Mouse (Mus musculus) embryonic facial prominence, embryonic 11.5 days (tissue): ENCODE results near the gene Sarm1. TPM values are rescaled to one million over a fixed set of nuclear protein-coding genes. Genes with fewer than 3 reads are reported as not detected.

Experiments used
- ATAC-seq: fragments of 200-750 bp; cut with Nextera tagmentation; replicated peaks from 2 replicates; pipeline ENCODE4 v1.8.0; 2017; ENCODE audit warnings: low read depth; ENCODE audit not compliant: insufficient number of reproducible peaks, low FRiP score, low TSS enrichment
- DNase-seq: peaks from one replicate; pipeline ENCODE4 v3.0.0-alpha.2; 2015; ENCODE audit warnings: low spot score
- H3K27ac ChIP-seq: fragments of 300-500 bp; sonication (generic); replicated peaks from 2 replicates; pipeline ENCODE4 v1.5.1; 2014; ENCODE audit warnings: mild to moderate bottlenecking, low read depth, low read length, control low read depth
- H3K27me3 ChIP-seq: fragments of 300-500 bp; sonication (generic); 2 replicates; pipeline ENCODE4 v1.6.1; 2014; ENCODE audit warnings: mild to moderate bottlenecking, low read length, moderate library complexity, mixed read lengths; ENCODE audit not compliant: control insufficient read depth, insufficient read depth
- H3K36me3 ChIP-seq: fragments of 300-500 bp; sonication (generic); replicated peaks from 2 replicates; pipeline ENCODE4 v1.6.1; 2014; ENCODE audit warnings: low read depth, mild to moderate bottlenecking, low read length, moderate library complexity, mixed read lengths; ENCODE audit not compliant: control insufficient read depth, insufficient read depth
- H3K4me1 ChIP-seq: fragments of 300-500 bp; sonication (generic); 2 replicates; pipeline ENCODE4 v1.6.1; 2014; ENCODE audit warnings: low read length, mixed read lengths; ENCODE audit not compliant: control insufficient read depth, insufficient read depth
- H3K4me2 ChIP-seq: fragments of 300-500 bp; sonication (generic); 2 replicates; pipeline ENCODE4 v1.6.1; 2014; ENCODE audit warnings: low read depth, mild to moderate bottlenecking, control low read depth, low read length, moderate library complexity
- H3K4me3 ChIP-seq: fragments of 300-500 bp; sonication (generic); 2 replicates; pipeline ENCODE4 v1.5.1; 2014; ENCODE audit warnings: low read depth, low read length, control low read depth
- H3K9ac ChIP-seq: fragments of 300-500 bp; sonication (generic); replicated peaks from 2 replicates; pipeline ENCODE4 v1.6.1; 2014; ENCODE audit warnings: mild to moderate bottlenecking, control low read depth, low read length
- H3K9me3 ChIP-seq: fragments of 300-500 bp; sonication (generic); replicated peaks from 2 replicates; pipeline ENCODE4 v1.6.1; 2016; ENCODE audit warnings: mild to moderate bottlenecking, low read length, inconsistent platforms, mixed read lengths; ENCODE audit not compliant: control insufficient read depth
- WGBS: fragments of 180-500 bp; shearing (Covaris S2); extraction: QIAGEN DNeasy Blood & Tissue Kit; methylation state at CpG from one replicate; pipeline ENCODE4 v1.1.7; 2014; 5-methylcytosine and 5-hydroxymethylcytosine counted together
- polyA plus RNA-seq: library from polyadenylated mRNA; unstranded; fragments of >200 nt; fragmentation: Nextera tagmentation; extraction: Ambion mirVana; gene quantifications from 2 replicates; pipeline ENCODE4 v1.2.1, GENCODE M21; 2014

Gene Sarm1
- polyA plus RNA-seq, 1 experiment from 2014 or later = 4.1 TPM

DNA sequence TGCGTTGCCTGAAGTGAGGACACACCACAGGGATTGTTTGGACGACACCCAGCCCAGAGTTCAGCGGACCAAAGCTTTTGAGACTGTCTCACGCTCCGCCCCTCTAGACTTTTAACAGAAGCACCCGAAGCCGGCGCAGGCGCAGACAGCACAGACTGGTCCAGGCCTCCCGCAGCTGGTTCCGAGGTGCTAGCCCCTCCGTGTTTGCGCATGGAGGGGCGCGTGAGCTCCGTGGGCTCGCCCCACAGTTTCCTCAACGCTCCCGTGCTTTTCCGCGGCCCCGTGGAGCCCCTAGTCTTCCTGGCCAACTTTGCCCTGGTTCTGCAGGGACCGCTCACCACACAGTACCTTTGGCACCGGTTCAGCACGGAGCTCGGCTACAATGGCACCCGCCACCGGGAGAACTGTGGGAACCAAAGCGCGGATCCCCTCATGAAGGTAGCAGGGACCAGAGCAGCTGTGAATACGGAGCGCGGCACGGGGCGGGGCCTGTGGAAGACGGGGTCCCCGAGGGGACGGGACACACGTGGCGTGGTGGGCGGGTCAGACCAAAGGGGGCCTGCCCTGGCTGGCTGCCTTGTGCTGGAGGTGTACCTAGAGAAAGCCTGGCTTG is 31.9 kb downstream of the Sarm1 start, which contains the start of gene Slc46a1:
TSS of gene Slc46a1 (plus strand) at position 130 of the 613 bp plus-strand sequence.
- WGBS = 0% methylated on average over 41 of the region's 41 CpGs

DNA sequence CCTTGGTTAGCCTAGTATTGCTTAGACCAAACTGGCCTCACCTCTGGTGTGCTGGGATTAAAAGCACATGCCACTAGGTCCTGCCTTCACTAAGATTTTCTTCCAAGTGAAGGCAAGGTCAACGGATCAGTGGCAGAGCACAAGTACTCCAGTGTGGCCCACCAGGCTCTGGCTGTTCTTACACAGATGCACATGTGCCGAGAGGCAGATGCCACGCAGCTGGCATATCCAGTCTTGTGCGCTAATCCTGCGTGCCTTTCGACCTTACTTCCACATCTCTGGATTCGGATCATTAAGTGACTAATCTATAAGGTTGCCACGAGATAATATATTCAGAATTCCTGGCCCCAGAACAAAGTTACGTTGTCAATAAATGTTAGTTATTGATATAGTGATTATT is 32.4 kb downstream of the Sarm1 start:
- ATAC-seq (no peak), DNase-seq (no peak)
- Histone ChIP-seq H3K27ac (no peak overlapping the region), H3K9ac (peak overlapping the region; percentile 93), H3K9me3 (no peaks in the 10 kb centered on the region), H3K4me1 (no peaks in the 10 kb centered on the region), H3K4me3 (peak overlapping the region; percentile 81), H3K27me3 (no peaks in the 10 kb centered on the region), H3K4me2 (peak overlapping the region; percentile 93), H3K36me3 (no peaks in the 10 kb centered on the region)
- WGBS = 42% methylated on average over 9 of the region's 9 CpGs

More for the DNA sequence above, 31.9 kb downstream of the Sarm1 start, which contains the start of gene Slc46a1:
- DNase-seq = peak; percentile 93
- Histone ChIP-seq H3K9ac (peak within 1 kb of the TSS; percentile 93), H3K4me3 (peak within 1 kb of the TSS; percentile 81), H3K27me3 (no peaks in the 10 kb centered on the region), H3K27ac (peak within 1 kb of the TSS; percentile 83), H3K9me3 (no peaks in the 10 kb centered on the region), H3K4me2 (peak within 1 kb of the TSS; percentile 93), H3K36me3 (no peaks in the 10 kb centered on the region), H3K4me1 (no peaks in the 10 kb centered on the region)
- peak; percentile 94 for ATAC-seq

DNA sequence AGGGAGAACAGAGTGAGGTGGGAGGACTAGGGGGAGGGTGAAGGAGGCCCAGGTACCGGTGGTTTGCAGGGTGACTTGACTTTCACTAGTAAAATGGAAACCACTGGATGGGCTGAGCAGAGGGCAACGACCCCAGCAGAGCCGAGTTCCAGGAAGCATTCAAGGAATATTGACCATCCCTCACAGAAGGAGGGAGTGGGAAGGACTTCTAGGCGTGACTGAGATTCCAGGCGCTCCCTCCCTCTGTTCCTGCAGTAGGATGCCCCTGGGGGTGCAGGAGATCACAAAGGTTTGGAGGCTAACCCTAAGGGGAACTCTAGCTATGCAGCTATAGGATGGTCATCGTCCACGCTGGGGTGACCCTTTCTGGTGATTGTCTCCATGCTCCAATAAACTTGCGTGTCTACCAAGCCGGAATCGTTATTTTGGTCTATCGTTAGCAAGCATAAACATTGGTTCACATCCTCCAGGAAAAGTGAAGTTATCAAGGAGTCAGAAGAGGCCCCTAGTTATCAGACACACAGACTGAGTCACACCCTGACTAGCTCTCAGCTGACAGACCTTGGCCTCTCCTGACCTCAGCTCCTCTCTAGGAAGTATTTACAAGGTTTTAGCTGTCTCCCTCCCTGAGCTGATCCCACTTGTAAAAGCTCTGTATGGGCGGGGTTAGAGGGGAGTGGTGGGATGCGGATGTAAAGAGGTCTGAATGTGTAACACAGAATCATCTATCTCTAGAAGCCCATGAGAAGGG is 34.1 kb downstream of the Sarm1 start:
- Histone ChIP-seq H3K4me2 (no peak overlapping the region), H3K27me3 (no peaks in the 10 kb centered on the region), H3K4me3 (no peak overlapping the region), H3K27ac (no peak overlapping the region), H3K4me1 (no peaks in the 10 kb centered on the region), H3K9ac (no peak overlapping the region), H3K36me3 (no peaks in the 10 kb centered on the region), H3K9me3 (no peaks in the 10 kb centered on the region)
- ATAC-seq (no peak), DNase-seq (no peak)
- whole genome bisulfite sequencing = 60% methylated on average over 13 of the region's 13 CpGs

DNA sequence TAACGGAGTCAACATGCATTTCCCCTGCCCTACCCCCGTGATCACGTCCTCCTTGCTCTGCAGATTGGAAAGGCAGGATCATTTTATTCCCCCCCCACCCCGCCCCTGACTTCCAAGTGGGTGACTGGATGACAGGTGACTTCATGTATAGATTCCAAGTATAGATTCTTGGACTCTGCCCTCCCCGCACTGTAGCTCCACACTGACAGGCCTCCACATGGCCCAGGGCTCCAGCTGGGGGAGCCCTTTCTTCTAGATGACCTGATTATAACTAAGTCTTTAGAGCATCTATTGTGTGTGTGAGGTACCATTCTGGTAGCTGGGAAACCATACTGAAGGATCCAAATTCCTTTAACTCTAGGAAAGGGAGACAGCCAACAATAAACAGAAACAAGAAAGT is 34.9 kb downstream of the Sarm1 start:
- DNase-seq (no peak), ATAC-seq (no peak)
- H3K4me2 ChIP-seq = no peak overlapping the region
- H3K27me3 ChIP-seq = no peaks in the 10 kb centered on the region
- H3K27ac ChIP-seq = no peak overlapping the region
- H3K9me3 ChIP-seq = no peaks in the 10 kb centered on the region
- no peak overlapping the region for H3K9ac ChIP-seq
- H3K4me3 ChIP-seq = no peak overlapping the region
- WGBS = 82% methylated on average over 5 of the region's 5 CpGs
- no peaks in the 10 kb centered on the region for H3K4me1 ChIP-seq
- H3K36me3 ChIP-seq = no peaks in the 10 kb centered on the region

DNA sequence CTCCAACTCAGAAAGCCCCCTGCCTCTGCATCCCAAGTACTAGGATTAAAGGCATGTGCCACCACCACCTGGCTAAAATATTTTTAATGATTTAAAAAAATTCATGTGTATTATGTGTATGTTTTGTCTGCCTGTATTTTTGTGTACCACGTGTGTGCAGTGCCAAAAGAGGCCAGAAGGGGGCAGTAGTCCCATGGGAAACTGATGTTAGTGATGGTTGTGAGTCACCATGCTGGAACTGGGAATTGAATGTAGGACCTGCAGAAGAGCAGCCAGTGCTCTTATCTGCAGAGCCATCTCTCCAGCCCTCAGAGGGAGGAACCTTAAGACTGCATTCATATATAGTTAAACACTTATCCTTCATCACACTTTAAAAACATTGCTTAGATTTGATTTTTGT is 35.7 kb downstream of the Sarm1 start:
- H3K4me1 ChIP-seq = no peaks in the 10 kb centered on the region
- no peak overlapping the region for H3K27ac ChIP-seq
- H3K27me3 ChIP-seq = no peaks in the 10 kb centered on the region
- H3K9me3 ChIP-seq = no peaks in the 10 kb centered on the region
- ATAC-seq (no peak), DNase-seq (no peak)
- no peak overlapping the region for H3K4me3 ChIP-seq
- H3K36me3 ChIP-seq = no peaks in the 10 kb centered on the region
- WGBS = 54% methylated on average over 1 of the region's 1 CpGs
- H3K4me2 ChIP-seq = no peak overlapping the region
- H3K9ac ChIP-seq = no peak overlapping the region

DNA sequence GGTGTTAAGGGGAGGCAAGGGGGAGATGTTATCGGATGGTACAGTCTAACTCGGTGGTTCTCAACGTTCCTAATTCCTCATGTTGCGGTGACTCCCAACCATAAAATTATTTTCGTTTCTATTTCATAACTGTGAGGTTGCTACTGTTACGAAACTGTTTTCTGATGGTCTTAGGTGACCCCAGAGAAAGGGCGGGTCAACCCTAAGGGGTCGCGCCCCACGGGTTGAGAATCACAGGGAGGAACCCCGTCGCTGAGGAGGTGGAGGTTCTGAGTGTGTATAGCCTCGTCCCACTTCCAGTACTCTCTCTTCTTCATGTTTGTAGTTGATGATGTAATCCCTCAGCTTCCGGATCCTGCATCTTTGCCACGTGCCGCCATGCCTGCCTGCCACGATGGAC is 38.8 kb downstream of the Sarm1 start:
- DNase-seq = no peak
- Histone ChIP-seq H3K9ac (no peak overlapping the region), H3K4me2 (no peak overlapping the region), H3K4me1 (no peaks in the 10 kb centered on the region), H3K36me3 (no peaks in the 10 kb centered on the region), H3K9me3 (no peaks in the 10 kb centered on the region), H3K27me3 (no peaks in the 10 kb centered on the region), H3K4me3 (no peak overlapping the region), H3K27ac (no peak overlapping the region)
- ATAC-seq = no peak
- 81% methylated on average over 17 of the region's 17 CpGs for WGBS

DNA sequence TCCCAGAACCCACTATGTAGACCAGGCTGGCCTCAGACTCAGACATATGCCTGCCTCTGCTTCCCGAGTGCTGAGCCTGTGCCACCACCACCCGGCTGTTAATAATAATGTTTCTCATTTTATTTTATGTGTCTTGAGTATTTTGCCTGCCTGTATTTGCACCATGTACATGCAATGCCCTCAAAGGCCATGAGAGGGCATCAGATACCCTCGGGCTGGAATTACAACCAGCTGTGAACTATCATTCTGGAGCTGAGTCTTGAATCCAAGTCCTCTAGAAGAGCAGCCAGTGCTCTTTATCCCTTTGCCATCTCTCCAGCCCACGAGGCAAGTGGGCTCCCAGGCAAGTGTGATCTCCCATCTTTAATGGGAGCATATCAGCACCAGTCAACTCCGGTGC is 42.2 kb downstream of the Sarm1 start:
- no peak for ATAC-seq
- Histone ChIP-seq H3K4me2 (no peak overlapping the region), H3K4me3 (no peak overlapping the region), H3K27me3 (no peaks in the 10 kb centered on the region), H3K36me3 (no peaks in the 10 kb centered on the region), H3K9me3 (no peaks in the 10 kb centered on the region), H3K27ac (no peak overlapping the region), H3K4me1 (no peaks in the 10 kb centered on the region), H3K9ac (no peak overlapping the region)
- peak; percentile 58 for DNase-seq
- 48% methylated on average over 5 of the region's 5 CpGs for WGBS

DNA sequence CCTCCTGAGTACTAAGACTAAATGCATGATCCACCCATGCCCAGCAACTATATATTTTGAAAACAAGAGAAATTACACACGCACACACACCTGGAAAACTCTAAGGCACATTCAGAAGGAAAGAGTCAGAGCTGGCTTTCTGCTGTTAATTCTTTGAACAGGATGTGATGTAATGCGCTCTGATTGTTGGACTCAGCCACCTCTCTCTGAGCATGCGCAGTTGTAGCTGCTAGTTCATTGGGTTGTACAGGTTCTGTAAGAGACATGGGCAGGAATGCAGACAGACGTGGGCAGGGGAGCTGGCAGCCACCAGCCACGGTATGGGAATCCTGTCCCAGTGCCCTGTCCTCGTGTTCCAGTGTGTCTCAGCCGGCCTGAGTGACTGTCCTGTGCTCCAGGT is 43.3 kb downstream of the Sarm1 start:
- Histone ChIP-seq H3K4me2 (no peak overlapping the region), H3K9me3 (no peaks in the 10 kb centered on the region), H3K4me3 (no peak overlapping the region), H3K4me1 (no peaks in the 10 kb centered on the region), H3K36me3 (no peaks in the 10 kb centered on the region), H3K27me3 (no peaks in the 10 kb centered on the region), H3K27ac (no peak overlapping the region), H3K9ac (no peak overlapping the region)
- 75% methylated on average over 7 of the region's 7 CpGs for WGBS
- ATAC-seq (no peak), DNase-seq (no peak)
